Mouse (Mus musculus) A20 (cell line): ENCODE measurements at regions not wholly inside any gene's neighbourhood (a gene's known extent, or its start where the extent isn't known, plus 50 kb on each side); places are given as distances from the start of the nearest gene placed in this dataset.
"Not testable (repeated sequence)": the region's sequence is repeated elsewhere in the genome, so short reads cannot be mapped to it uniquely, and the experiment has no call there.

Experiments
- DNase-seq: peaks from one replicate; pipeline ENCODE4 v3.0.0-alpha.2; 2011; ENCODE audit warnings: low read depth, low spot score

GRCm38 (mm10) chr9:94133682-94134081 is 404.2 kb downstream of the 1190002N15Rik start:
- no peak for DNase-seq

- DNase-seq: no peak
Observed at GRCm38 (mm10) chr9:94131367-94131766, 406.5 kb downstream of the 1190002N15Rik start.

GRCm38 (mm10) chr9:94116961-94117360 is 420.9 kb downstream of the 1190002N15Rik start:
- no peak for DNase-seq

GRCm38 (mm10) chr9:94107701-94108100 is 430.2 kb downstream of the 1190002N15Rik start:
- not testable (repeated sequence) for DNase-seq

GRCm38 (mm10) chr9:94104669-94105068 is 433.2 kb downstream of the 1190002N15Rik start:
- DNase-seq: no peak

- no peak for DNase-seq
Observed at GRCm38 (mm10) chr9:94101958-94102357, 435.9 kb downstream of the 1190002N15Rik start.

- DNase-seq: no peak
Observed at GRCm38 (mm10) chr9:94094800-94095199, 443.1 kb downstream of the 1190002N15Rik start.

GRCm38 (mm10) chr9:94091658-94092225 is 446.1 kb downstream of the 1190002N15Rik start:
- no peak for DNase-seq

GRCm38 (mm10) chr9:94089759-94090158 is 448.1 kb downstream of the 1190002N15Rik start:
- no peak for DNase-seq

GRCm38 (mm10) chr9:94083629-94084411 is 454.1 kb downstream of the 1190002N15Rik start:
- DNase-seq: no peak

GRCm38 (mm10) chr9:94074904-94075303 is 463.0 kb downstream of the 1190002N15Rik start:
- DNase-seq: no peak

GRCm38 (mm10) chr9:94067121-94067520 is 470.8 kb downstream of the 1190002N15Rik start:
- DNase-seq: no peak

GRCm38 (mm10) chr9:94053229-94053628 is 484.7 kb downstream of the 1190002N15Rik start:
- DNase-seq: no peak

GRCm38 (mm10) chr9:94047845-94048244 is 490.0 kb downstream of the 1190002N15Rik start:
- no peak for DNase-seq

- no peak for DNase-seq
Observed at GRCm38 (mm10) chr9:94045462-94046126, 492.3 kb downstream of the 1190002N15Rik start.

GRCm38 (mm10) chr9:94023761-94024160 is 514.1 kb downstream of the 1190002N15Rik start:
- no peak for DNase-seq

GRCm38 (mm10) chr9:94021293-94021903 is 516.5 kb downstream of the 1190002N15Rik start:
- no peak for DNase-seq

GRCm38 (mm10) chr9:94016747-94017487 is 521.0 kb downstream of the 1190002N15Rik start:
- no peak for DNase-seq

GRCm38 (mm10) chr9:93992216-93992615 is 545.7 kb downstream of the 1190002N15Rik start:
- no peak for DNase-seq

- DNase-seq: no peak
Observed at GRCm38 (mm10) chr9:93991141-93991540, 546.7 kb downstream of the 1190002N15Rik start.

GRCm38 (mm10) chr9:93981136-93981535 is 556.7 kb downstream of the 1190002N15Rik start:
- no peak for DNase-seq
